Mouse (Mus musculus) bone marrow macrophage, adult 2 months (primary cell): ENCODE data around the gene Hivep2.

Experiments
- CTCF ChIP-seq: IDR thresholded peaks from 2 replicates; pipeline ENCODE4 v1.5.1; 2012; ENCODE audit warnings: low read depth, mild to moderate bottlenecking, low read length, moderate library complexity
- POLR2A ChIP-seq: IDR thresholded peaks from 2 replicates; pipeline ENCODE4 v1.6.1; 2012; ENCODE audit warnings: mild to moderate bottlenecking, low read depth, low read length, borderline replicate concordance

DNA sequence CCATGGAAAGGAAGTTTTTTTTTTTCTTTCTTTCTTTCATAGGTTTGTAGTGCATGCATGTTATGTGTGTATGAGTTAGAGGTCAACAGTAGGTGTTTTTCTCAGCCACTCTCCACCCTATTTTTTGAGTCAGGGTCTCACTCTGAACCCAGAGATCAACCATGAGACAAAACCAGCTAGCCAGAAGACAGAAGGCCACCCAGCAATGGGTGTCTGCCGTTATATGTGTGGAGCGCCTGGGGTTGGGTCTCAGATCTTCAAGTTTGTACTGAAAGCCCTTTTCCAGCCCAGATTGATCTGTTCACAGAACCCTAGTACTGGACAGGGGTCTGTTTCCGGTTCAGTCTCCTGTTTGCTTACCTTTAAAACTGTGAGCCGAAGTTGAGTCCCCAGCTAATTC lies 90.2 kb downstream of the Hivep2 start:
- TF ChIP-seq CTCF, result no peak
- no peak for TF ChIP-seq POLR2A
